Mouse (Mus musculus): Measurements from ENCODE around the gene Dlx3. TPM values are rescaled to one million over a fixed set of nuclear protein-coding genes. Genes with fewer than 3 reads are reported as not detected.

The Dlx3 gene
- 0.07 and 0.11 TPM in 2 replicates for polyA plus RNA-seq (2015; fragmentation: Nextera tagmentation; extraction: Ambion mirVana)

- H3K9ac ChIP-seq (ENCODE audit: low read length), result no peak within 1 kb of the TSS
Observed at GRCm38 (mm10) chr11:95119990-95120632, at the start of gene Dlx3. TSS of gene Dlx3 (plus strand) at chr11:95120119.

GRCm38 (mm10) chr11:95070140-95071107 is 49.5 kb upstream of the Dlx3 start:
- Histone ChIP-seq H3K9me3 (replicated peaks; ENCODE audit: control insufficient read depth, low read length) (no peaks in the 10 kb centered on the region), H3K36me3 (ENCODE audit: control insufficient read depth, insufficient read depth) (peaks cover 12% of the 10 kb centered on the region; the same call in 1 of the 2 replicates), H3K9ac (ENCODE audit: low read length) (peak overlapping the region; percentile 56), H3K4me2 (ENCODE audit: low read depth, low read length) (peak overlapping the region; percentile 29; the same call in 1 of the 2 replicates), H3K27ac (ENCODE audit: low read length) (peak overlapping the region; percentile 89), H3K4me3 (ENCODE audit: low read length) (no peak overlapping the region), H3K4me1 (ENCODE audit: control insufficient read depth, insufficient read depth, low read length) (peaks cover 64% of the 10 kb centered on the region), H3K27me3 (ENCODE audit: control insufficient read depth, insufficient read depth, low read length) (no peaks in the 10 kb centered on the region)
- 44% methylated on average over 8 of the region's 8 CpGs for WGBS
- ATAC-seq (replicated peaks; ENCODE audit: extremely low read depth, insufficient read depth, low FRiP score), result no peak

More at GRCm38 (mm10) chr11:95119990-95120632, at the start of gene Dlx3:
- WGBS, result 1% methylated on average over 54 of the region's 55 CpGs
- Histone ChIP-seq H3K4me1 (ENCODE audit: control insufficient read depth, insufficient read depth, low read length) (peaks cover 10% of the 10 kb centered on the region; the same call in 1 of the 2 replicates), H3K4me3 (ENCODE audit: low read length) (peak within 1 kb of the TSS; percentile 48), H3K9me3 (replicated peaks; ENCODE audit: control insufficient read depth, low read length) (no peaks in the 10 kb centered on the region), H3K36me3 (ENCODE audit: control insufficient read depth, insufficient read depth) (no peaks in the 10 kb centered on the region), H3K4me2 (ENCODE audit: low read depth, low read length) (peak within 1 kb of the TSS; percentile 64), H3K27ac (ENCODE audit: low read length) (no peak within 1 kb of the TSS), H3K27me3 (ENCODE audit: control insufficient read depth, insufficient read depth, low read length) (peaks cover 65% of the 10 kb centered on the region)
- ATAC-seq (replicated peaks; ENCODE audit: extremely low read depth, insufficient read depth, low FRiP score), result peak; percentile 39; the same call in 1 of the 2 replicates

GRCm38 (mm10) chr11:95071266-95071665 is 48.7 kb upstream of the Dlx3 start:
- ATAC-seq (replicated peaks; ENCODE audit: extremely low read depth, insufficient read depth, low FRiP score), result peak; percentile 75
- H3K4me3 ChIP-seq (ENCODE audit: low read length), result no peak overlapping the region
- H3K27me3 ChIP-seq (ENCODE audit: control insufficient read depth, insufficient read depth, low read length), result no peaks in the 10 kb centered on the region
- H3K36me3 ChIP-seq (ENCODE audit: control insufficient read depth, insufficient read depth), result peaks cover 6% of the 10 kb centered on the region; the same call in 1 of the 2 replicates
- 11% methylated on average over 7 of the region's 7 CpGs for WGBS
- peak overlapping the region; percentile 31 for H3K4me2 ChIP-seq (ENCODE audit: low read depth, low read length)
- no peaks in the 10 kb centered on the region for H3K9me3 ChIP-seq (replicated peaks; ENCODE audit: control insufficient read depth, low read length)
- H3K27ac ChIP-seq (ENCODE audit: low read length), result peak overlapping the region; percentile 89
- peaks cover 67% of the 10 kb centered on the region for H3K4me1 ChIP-seq (ENCODE audit: control insufficient read depth, insufficient read depth, low read length)
- H3K9ac ChIP-seq (ENCODE audit: low read length), result no peak overlapping the region

- no peak for ATAC-seq (replicated peaks; ENCODE audit: extremely low read depth, insufficient read depth, low FRiP score)
- H3K4me3 ChIP-seq (ENCODE audit: low read length), result no peak overlapping the region
- H3K9ac ChIP-seq (ENCODE audit: low read length), result no peak overlapping the region
- peak overlapping the region; percentile 89 for H3K27ac ChIP-seq (ENCODE audit: low read length)
- H3K36me3 ChIP-seq (ENCODE audit: control insufficient read depth, insufficient read depth), result 0 out of 2 replicates have a peak, but pooled peaks cover 3% of the 10 kb centered on the region
- H3K27me3 ChIP-seq (ENCODE audit: control insufficient read depth, insufficient read depth, low read length), result no peaks in the 10 kb centered on the region
- WGBS, result 66% methylated on average over 8 of the region's 8 CpGs
- no peaks in the 10 kb centered on the region for H3K9me3 ChIP-seq (replicated peaks; ENCODE audit: control insufficient read depth, low read length)
- H3K4me1 ChIP-seq (ENCODE audit: control insufficient read depth, insufficient read depth, low read length), result peaks cover 67% of the 10 kb centered on the region
- no peak overlapping the region for H3K4me2 ChIP-seq (ENCODE audit: low read depth, low read length)
Observed at GRCm38 (mm10) chr11:95072136-95072535, 47.8 kb upstream of the Dlx3 start.

GRCm38 (mm10) chr11:95072804-95073203 is 47.1 kb upstream of the Dlx3 start:
- Histone ChIP-seq H3K27ac (ENCODE audit: low read length) (peak overlapping the region; percentile 89), H3K27me3 (ENCODE audit: control insufficient read depth, insufficient read depth, low read length) (no peaks in the 10 kb centered on the region), H3K4me3 (ENCODE audit: low read length) (no peak overlapping the region)

GRCm38 (mm10) chr11:95073835-95074234 is 46.1 kb upstream of the Dlx3 start:
- Histone ChIP-seq H3K4me1 (ENCODE audit: control insufficient read depth, insufficient read depth, low read length) (peaks cover 73% of the 10 kb centered on the region), H3K27ac (ENCODE audit: low read length) (no peak overlapping the region), H3K36me3 (ENCODE audit: control insufficient read depth, insufficient read depth) (no peaks in the 10 kb centered on the region), H3K4me2 (ENCODE audit: low read depth, low read length) (no peak overlapping the region), H3K4me3 (ENCODE audit: low read length) (no peak overlapping the region), H3K27me3 (ENCODE audit: control insufficient read depth, insufficient read depth, low read length) (no peaks in the 10 kb centered on the region), H3K9me3 (replicated peaks; ENCODE audit: control insufficient read depth, low read length) (no peaks in the 10 kb centered on the region), H3K9ac (ENCODE audit: low read length) (no peak overlapping the region)
- WGBS, result 74% methylated on average over 4 of the region's 4 CpGs
- no peak for ATAC-seq (replicated peaks; ENCODE audit: extremely low read depth, insufficient read depth, low FRiP score)

More at GRCm38 (mm10) chr11:95072804-95073203, 47.1 kb upstream of the Dlx3 start:
- Histone ChIP-seq H3K4me2 (ENCODE audit: low read depth, low read length) (no peak overlapping the region), H3K9me3 (replicated peaks; ENCODE audit: control insufficient read depth, low read length) (no peaks in the 10 kb centered on the region), H3K36me3 (ENCODE audit: control insufficient read depth, insufficient read depth) (0 out of 2 replicates have a peak, but pooled peaks cover 3% of the 10 kb centered on the region), H3K4me1 (ENCODE audit: control insufficient read depth, insufficient read depth, low read length) (peaks cover 72% of the 10 kb centered on the region), H3K9ac (ENCODE audit: low read length) (no peak overlapping the region)
- no peak for ATAC-seq (replicated peaks; ENCODE audit: extremely low read depth, insufficient read depth, low FRiP score)
- WGBS, result 62% methylated on average over 5 of the region's 5 CpGs

GRCm38 (mm10) chr11:95074694-95075093 is 45.2 kb upstream of the Dlx3 start:
- Histone ChIP-seq H3K4me3 (ENCODE audit: low read length) (peak overlapping the region; percentile 74), H3K4me1 (ENCODE audit: control insufficient read depth, insufficient read depth, low read length) (peaks cover 73% of the 10 kb centered on the region), H3K4me2 (ENCODE audit: low read depth, low read length) (peak overlapping the region; percentile 72), H3K27ac (ENCODE audit: low read length) (0 out of 2 replicates have a peak overlapping the region, but pooled peaks have one; percentile 6), H3K36me3 (ENCODE audit: control insufficient read depth, insufficient read depth) (no peaks in the 10 kb centered on the region), H3K27me3 (ENCODE audit: control insufficient read depth, insufficient read depth, low read length) (no peaks in the 10 kb centered on the region), H3K9ac (ENCODE audit: low read length) (peak overlapping the region; percentile 30), H3K9me3 (replicated peaks; ENCODE audit: control insufficient read depth, low read length) (no peaks in the 10 kb centered on the region)
- ATAC-seq (replicated peaks; ENCODE audit: extremely low read depth, insufficient read depth, low FRiP score), result no peak
- 66% methylated on average over 4 of the region's 4 CpGs for WGBS

- peak overlapping the region; percentile 74 for H3K4me3 ChIP-seq (ENCODE audit: low read length)
- peak overlapping the region; percentile 83 for H3K9ac ChIP-seq (ENCODE audit: low read length)
- WGBS, result 3% methylated on average over 19 of the region's 19 CpGs
- H3K9me3 ChIP-seq (replicated peaks; ENCODE audit: control insufficient read depth, low read length), result no peaks in the 10 kb centered on the region
- peaks cover 71% of the 10 kb centered on the region for H3K4me1 ChIP-seq (ENCODE audit: control insufficient read depth, insufficient read depth, low read length)
- H3K27ac ChIP-seq (ENCODE audit: low read length), result peak overlapping the region; percentile 82
- no peaks in the 10 kb centered on the region for H3K27me3 ChIP-seq (ENCODE audit: control insufficient read depth, insufficient read depth, low read length)
- H3K36me3 ChIP-seq (ENCODE audit: control insufficient read depth, insufficient read depth), result no peaks in the 10 kb centered on the region
- peak overlapping the region; percentile 72 for H3K4me2 ChIP-seq (ENCODE audit: low read depth, low read length)
- ATAC-seq (replicated peaks; ENCODE audit: extremely low read depth, insufficient read depth, low FRiP score), result no peak
Observed at GRCm38 (mm10) chr11:95075197-95076040, 44.5 kb upstream of the Dlx3 start.

All from heart, embryonic 16.5 days (tissue).